Mouse (Mus musculus): Measurements from ENCODE around the gene Atp1a2.

- TF ChIP-seq CTCF (IDR thresholded peaks at IDR 0.05; ENCODE audit: extremely low read depth, insufficient read depth, low read length) (no peak), POLR2A (IDR thresholded peaks at IDR 0.05; ENCODE audit: extremely low read depth, insufficient read depth, low read length) (no peak)
Observed at GRCm38 (mm10) chr1:172299528-172299927, 1.7 kb upstream of the Atp1a2 start.
